In the genomic region with DNA sequence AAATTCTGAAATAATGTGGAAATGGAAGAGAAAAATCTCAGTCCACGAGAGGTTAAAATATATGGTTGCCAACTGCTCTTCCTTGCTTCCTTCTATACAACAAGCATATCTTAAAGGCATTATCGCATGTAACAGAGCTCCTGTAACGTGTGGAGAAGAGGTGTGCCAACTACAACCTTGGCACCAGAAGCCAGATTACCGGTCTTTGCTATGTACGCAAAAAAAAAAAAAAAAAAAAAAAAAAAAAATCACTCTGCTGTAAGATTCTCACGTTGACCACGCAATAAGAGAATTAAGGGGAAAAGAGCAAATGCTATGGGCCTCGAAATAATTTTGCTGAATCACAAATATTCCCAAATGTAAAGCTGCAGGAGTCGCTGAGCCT, we compare ENCODE assay signal across 8 mouse cellular contexts. TPM values are rescaled to one million over a fixed set of nuclear protein-coding genes. Genes with fewer than 3 reads are reported as not detected.
DNase-seq lines count a peak whose midpoint lies in the region; ATAC-seq and TF ChIP-seq lines count a peak whose summit lies in the region.

No protein-coding gene starts in this region.

- H3K4me3 ChIP-seq in neural tube, embryonic 11.5 days (ENCODE audit: low read depth, low read length): peak overlapping the region; percentile 98
- H3K4me3 ChIP-seq in forebrain, embryonic 10.5 days: peak overlapping the region; percentile 98
- peak overlapping the region; percentile 98 for H3K4me3 ChIP-seq in limb, embryonic 14.5 days (replicated peaks; ENCODE audit: low read length)
- peak overlapping the region; percentile 87 for H3K4me3 ChIP-seq in small intestine, adult 2 months (ENCODE audit: low read depth, low read length)

- peak overlapping the region; percentile 69 for H3K4me2 ChIP-seq in neural tube, embryonic 11.5 days (ENCODE audit: low read depth)
- peak overlapping the region; percentile 67 for H3K4me2 ChIP-seq in limb, embryonic 14.5 days (replicated peaks; ENCODE audit: low read depth, low read length, severe bottlenecking)

- no peak overlapping the region for H3K27ac ChIP-seq in neural tube, embryonic 11.5 days (ENCODE audit: low read depth, low read length)
- peak overlapping the region; percentile 96 for H3K27ac ChIP-seq in forebrain, embryonic 10.5 days
- H3K27ac ChIP-seq in limb, embryonic 14.5 days (replicated peaks; ENCODE audit: low read depth, low read length): no peak overlapping the region
- no peak overlapping the region for H3K27ac ChIP-seq in small intestine, adult 2 months (ENCODE audit: insufficient read depth, low read depth, low read length)

- H3K36me3 ChIP-seq in neural tube, embryonic 11.5 days (ENCODE audit: control insufficient read depth, insufficient read depth, low read length): no peaks in the 10 kb centered on the region
- peaks cover 3% of the 10 kb centered on the region; the same call in 1 of the 2 replicates for H3K36me3 ChIP-seq in forebrain, embryonic 10.5 days (replicated peaks)
- no peaks in the 10 kb centered on the region for H3K36me3 ChIP-seq in limb, embryonic 14.5 days (ENCODE audit: control insufficient read depth, insufficient read depth, low read length)
- H3K36me3 ChIP-seq in small intestine, adult 2 months (ENCODE audit: control insufficient read depth, insufficient read depth, low read length): no peaks in the 10 kb centered on the region

- H3K9me3 ChIP-seq in neural tube, embryonic 11.5 days (ENCODE audit: control insufficient read depth, low read length): no peaks in the 10 kb centered on the region
- no peaks in the 10 kb centered on the region for H3K9me3 ChIP-seq in forebrain, embryonic 10.5 days
- no peaks in the 10 kb centered on the region for H3K9me3 ChIP-seq in limb, embryonic 14.5 days (ENCODE audit: control insufficient read depth, low read length)

- 10% methylated on average over 9 of the region's 9 CpGs for WGBS in neural tube, embryonic 11.5 days
- WGBS in forebrain, embryonic 10.5 days: 10% methylated on average over 9 of the region's 9 CpGs
- 6% methylated on average over 9 of the region's 9 CpGs for WGBS in limb, embryonic 14.5 days
- under 1% methylated on average over 9 of the region's 9 CpGs for WGBS in small intestine, adult 2 months

- no peak for TF ChIP-seq CTCF in small intestine, adult 2 months (IDR thresholded peaks at IDR 0.05; ENCODE audit: extremely low read depth, insufficient read length, insufficient replicate concordance, low read depth, low read length)

- no peaks in the 10 kb centered on the region for H3K27me3 ChIP-seq in neural tube, embryonic 11.5 days (ENCODE audit: control insufficient read depth, insufficient read depth, low read length)
- H3K27me3 ChIP-seq in forebrain, embryonic 10.5 days (ENCODE audit: poor library complexity, severe bottlenecking): no peaks in the 10 kb centered on the region
- no peaks in the 10 kb centered on the region for H3K27me3 ChIP-seq in limb, embryonic 14.5 days (ENCODE audit: control insufficient read depth, insufficient read depth, low read length)
- H3K27me3 ChIP-seq in small intestine, adult 2 months (ENCODE audit: control insufficient read depth, insufficient read depth, low read length): no peaks in the 10 kb centered on the region

- H3K9ac ChIP-seq in neural tube, embryonic 11.5 days (ENCODE audit: low read length): peak overlapping the region; percentile 91
- H3K9ac ChIP-seq in limb, embryonic 14.5 days (ENCODE audit: low read depth, low read length, severe bottlenecking): peak overlapping the region; percentile 91

- no peak for DNase-seq in neural tube, embryonic 11.5 days (ENCODE audit: low spot score)
- no peak for DNase-seq in neural tube, embryonic 10.5 days (ENCODE audit: extremely low spot score, low spot score)
- no peak for DNase-seq in forebrain, embryonic 10.5 days (ENCODE audit: extremely low spot score, low spot score)
- no peak for DNase-seq in limb, embryonic 14.5 days (ENCODE audit: low spot score)
- DNase-seq in layer of hippocampus, adult 9-10 months (ENCODE audit: low spot score): no peak
- no peak for DNase-seq in left cerebral cortex, adult 11 months (ENCODE audit: low spot score)
- no peak for DNase-seq in ovary, postnatal 14 days (ENCODE audit: low spot score)

- TF ChIP-seq POLR2A in limb, embryonic 14.5 days (IDR thresholded peaks at IDR 0.05; ENCODE audit: borderline replicate concordance, extremely low read depth, insufficient read depth, insufficient read length): no peak
- no peak for TF ChIP-seq POLR2A in small intestine, adult 2 months (IDR thresholded peaks at IDR 0.05; ENCODE audit: low read depth, low read length)

- peaks cover 4% of the 10 kb centered on the region; the same call in 1 of the 2 replicates for H3K4me1 ChIP-seq in neural tube, embryonic 11.5 days (ENCODE audit: control insufficient read depth, insufficient read depth, low read length)
- H3K4me1 ChIP-seq in forebrain, embryonic 10.5 days: peaks cover 17% of the 10 kb centered on the region
- 0 out of 2 replicates have a peak, but pooled peaks cover 2% of the 10 kb centered on the region for H3K4me1 ChIP-seq in limb, embryonic 14.5 days (ENCODE audit: control insufficient read depth, insufficient read depth, low read length)
- H3K4me1 ChIP-seq in small intestine, adult 2 months (ENCODE audit: control insufficient read depth, insufficient read depth, insufficient read length, low read length): peaks cover 3% of the 10 kb centered on the region; the same call in 1 of the 2 replicates

- ATAC-seq in neural tube, embryonic 11.5 days (ENCODE audit: insufficient read depth, low FRiP score, low TSS enrichment): no peak
- ATAC-seq in limb, embryonic 14.5 days (ENCODE audit: low FRiP score, low read depth): no peak

RNA-seq across cellular contexts. Expression of a gene that starts 0.9 kb away (rescaled TPM):
- 72.3 and 74.4 TPM in 2 replicates for polyA plus RNA-seq in neural tube, embryonic 11.5 days (2014; fragmentation: Nextera tagmentation; extraction: Ambion mirVana)
- polyA plus RNA-seq in forebrain, embryonic 10.5 days (2016; fragmentation: Nextera tagmentation; extraction: Ambion mirVana): 108 and 114 TPM in 2 replicates
- 32.3 and 34.0 TPM in 2 replicates for polyA plus RNA-seq in limb, embryonic 14.5 days (2012; rRNA removed)
- polyA plus RNA-seq in limb, embryonic 14.5 days (2014; fragmentation: Nextera tagmentation; extraction: Ambion mirVana): 46.3 and 46.4 TPM in 2 replicates
- polyA plus RNA-seq in small intestine, adult 2 months (2012; rRNA removed): 3.3 and 5.6 TPM in 2 replicates

RNA-seq across cellular contexts. Expression of a gene that starts 11.1 kb away (rescaled TPM):
- 40.2 and 41.3 TPM in 2 replicates for polyA plus RNA-seq in neural tube, embryonic 11.5 days (2014; fragmentation: Nextera tagmentation; extraction: Ambion mirVana)
- 50.1 and 56.1 TPM in 2 replicates for polyA plus RNA-seq in forebrain, embryonic 10.5 days (2016; fragmentation: Nextera tagmentation; extraction: Ambion mirVana)
- polyA plus RNA-seq in limb, embryonic 14.5 days (2012; rRNA removed): 36.8 and 43.5 TPM in 2 replicates
- 50.5 and 54.4 TPM in 2 replicates for polyA plus RNA-seq in limb, embryonic 14.5 days (2014; fragmentation: Nextera tagmentation; extraction: Ambion mirVana)
- 0.46 and 0.60 TPM in 2 replicates for polyA plus RNA-seq in small intestine, adult 2 months (2012; rRNA removed)

Comparison
In these comparisons a context has a peak if more than half of its experiments do, and no peak if none do; other contexts are left out.
1. RNA of a gene that starts 11.1 kb away (polyA plus RNA-seq): 36.8 to 54.4 TPM in limb, embryonic 14.5 days, 50.1 to 56.1 TPM in forebrain, embryonic 10.5 days and 40.2 to 41.3 TPM in neural tube, embryonic 11.5 days; 0.46 to 0.60 TPM in small intestine, adult 2 months; every median in the first group is over 10 times any median in the second.
2. Peak in every context shown above with its lines, with median percentiles within 50 percentile points of each other: H3K4me3 ChIP-seq.